Mouse (Mus musculus) CH12.LX (cell line): ENCODE measurements around the gene Nfkbia.

Source experiments
- CTCF ChIP-seq, 2 experiments: IDR thresholded peaks in 1 of 2; conservative IDR thresholded peaks in 1 of 2; 2 replicates each; pipeline ENCODE4 v1.5.1; 2011 to 2012; ENCODE audit warnings: low read depth in 2 of 2, low read length in 2 of 2, improper control_type of control experiment in 1 of 2, inconsistent platforms in 1 of 2, mild to moderate bottlenecking in 1 of 2, moderate library complexity in 1 of 2
- POLR2AphosphoS2 ChIP-seq: IDR thresholded peaks from 2 replicates; pipeline ENCODE4 v1.6.1; 2011; ENCODE audit warnings: low read depth, low read length, improper control_type of control experiment

- TF ChIP-seq POLR2AphosphoS2 (no peak), CTCF (conservative IDR thresholded peaks at IDR 0.05 in 1 of 2, IDR thresholded peaks at IDR 0.05 in 1 of 2; ENCODE audit: low read depth in 2 of 2, low read length in 2 of 2) (no peak)
Measured at GRCm38 (mm10) chr12:55484800-55485199, 7.6 kb downstream of the Nfkbia start.
